Mouse (Mus musculus) olfactory bulb, adult 2 months (tissue): ENCODE results near the gene Tial1.

Source experiments
- CTCF ChIP-seq: fragments of 200-500 bp; IDR thresholded peaks from 2 replicates; pipeline ENCODE4 v1.5.1; 2012; ENCODE audit warnings: low read depth, mild to moderate bottlenecking, low read length, moderate library complexity; ENCODE audit not compliant: insufficient read depth
- POLR2A ChIP-seq: fragments of 200-500 bp; IDR thresholded peaks from 2 replicates; pipeline ENCODE4 v1.6.1; 2012; ENCODE audit warnings: mild to moderate bottlenecking, low read depth, low read length, moderate library complexity; ENCODE audit not compliant: insufficient read depth

- no peak for TF ChIP-seq CTCF
- TF ChIP-seq POLR2A: no peak
These were observed 47.1 kb downstream of the Tial1 start for GRCm38 (mm10) chr7:128414433-128414832.
